Mouse (Mus musculus): ENCODE results near the gene Gas2l1. TPM values are rescaled to one million over a fixed set of nuclear protein-coding genes. Genes with fewer than 3 reads are reported as not detected.

Gene Gas2l1
- 1.0 TPM for total RNA-seq (2023)

GRCm38 (mm10) chr11:5065056-5065821 is at the start of gene Gas2l1:
Gas2l1 (minus strand) TSS chr11:5065327.

GRCm38 (mm10) chr11:5098736-5099542 is 33.8 kb upstream of the Gas2l1 start, which contains the start of the genes Rhbdd3 and Ewsr1:
Rhbdd3 (plus strand) TSS chr11:5098926.
Ewsr1 (minus strand) TSS chr11:5099266.

GRCm38 (mm10) chr11:5057856-5058641 is 7.1 kb downstream of the Gas2l1 start, which contains the start of gene Rasl10a:
Rasl10a (plus strand) TSS chr11:5058128.

Other genes starting within 250 kb of the Gas2l1 start
- gene Nf2, start 215.8 kb downstream of the Gas2l1 start, total RNA-seq (2023), result 49.0 TPM
- gene Nipsnap1, start 191.4 kb downstream of the Gas2l1 start, total RNA-seq (2023), result 19.6 TPM
- gene Thoc5, start 170.0 kb downstream of the Gas2l1 start, total RNA-seq (2023), result 43.2 TPM
- 1.9 TPM for gene Nefh, start 117.3 kb downstream of the Gas2l1 start, total RNA-seq (2023)
- gene Ap1b1, start 78.5 kb downstream of the Gas2l1 start, total RNA-seq (2023), result 98.9 TPM
- gene Rasl10a, start 7.2 kb downstream of the Gas2l1 start, total RNA-seq (2023), result not detected
- 5.0 TPM for gene Rhbdd3, start 33.6 kb upstream of the Gas2l1 start, total RNA-seq (2023)
- 636 TPM for gene Ewsr1, start 33.9 kb upstream of the Gas2l1 start, total RNA-seq (2023)
- gene Emid1, start 86.9 kb upstream of the Gas2l1 start, total RNA-seq (2023), result 6.2 TPM
- gene Kremen1, start 196.2 kb upstream of the Gas2l1 start, total RNA-seq (2023), result 39.4 TPM

Data from CD4-positive naive resting alpha-beta T cell, adult 57 days (primary cell).